Mouse (Mus musculus) stomach, embryonic 15.5 days (tissue): ENCODE measurements around the gene Fbxo31. TPM values are rescaled to one million over a fixed set of nuclear protein-coding genes. Genes with fewer than 3 reads are reported as not detected.

Experiments
- ATAC-seq: fragments of 200-750 bp; cut with Nextera tagmentation; 2 replicates; pipeline ENCODE4 v1.8.0; 2017; ENCODE audit warnings: low read depth, moderate number of reproducible peaks, moderate TSS enrichment; ENCODE audit not compliant: insufficient read depth, low FRiP score
- H3K27ac ChIP-seq: fragments of 300-500 bp; sonication (generic); 2 replicates; pipeline ENCODE4 v1.5.1; 2015; ENCODE audit warnings: mild to moderate bottlenecking, inconsistent platforms
- H3K27me3 ChIP-seq: fragments of 300-500 bp; sonication (generic); replicated peaks from 2 replicates; pipeline ENCODE4 v1.6.1; 2015; ENCODE audit warnings: inconsistent platforms
- H3K36me3 ChIP-seq: fragments of 300-500 bp; sonication (generic); 2 replicates; pipeline ENCODE4 v1.6.1; 2015; ENCODE audit warnings: inconsistent platforms
- H3K4me1 ChIP-seq: fragments of 300-500 bp; sonication (generic); 2 replicates; pipeline ENCODE4 v1.6.1; 2015; ENCODE audit warnings: inconsistent platforms
- H3K4me2 ChIP-seq: fragments of 300-500 bp; sonication (generic); 2 replicates; pipeline ENCODE4 v1.6.1; 2015; ENCODE audit warnings: mild to moderate bottlenecking, inconsistent platforms
- H3K4me3 ChIP-seq: fragments of 300-500 bp; sonication (generic); replicated peaks from 2 replicates; pipeline ENCODE4 v1.5.1; 2015; ENCODE audit warnings: inconsistent platforms
- H3K9ac ChIP-seq: fragments of 300-500 bp; sonication (generic); 2 replicates; pipeline ENCODE4 v1.6.1; 2015; ENCODE audit warnings: inconsistent platforms
- H3K9me3 ChIP-seq: fragments of 300-500 bp; sonication (generic); 2 replicates; pipeline ENCODE4 v1.6.1; 2016; ENCODE audit warnings: inconsistent platforms
- WGBS: fragments of 180-500 bp; shearing (Covaris S2); methylation state at CpG from one replicate; pipeline ENCODE4 v1.1.7; 2015; 5-methylcytosine and 5-hydroxymethylcytosine counted together
- polyA plus RNA-seq: library from polyadenylated mRNA; unstranded; fragments of >200 nt; fragmentation: Nextera tagmentation; extraction: Ambion mirVana; gene quantifications from 2 replicates; pipeline ENCODE4 v1.2.1, GENCODE M21; 2015

The Fbxo31 gene
- polyA plus RNA-seq, 1 experiment from 2014 or later = 16.3 TPM

DNA sequence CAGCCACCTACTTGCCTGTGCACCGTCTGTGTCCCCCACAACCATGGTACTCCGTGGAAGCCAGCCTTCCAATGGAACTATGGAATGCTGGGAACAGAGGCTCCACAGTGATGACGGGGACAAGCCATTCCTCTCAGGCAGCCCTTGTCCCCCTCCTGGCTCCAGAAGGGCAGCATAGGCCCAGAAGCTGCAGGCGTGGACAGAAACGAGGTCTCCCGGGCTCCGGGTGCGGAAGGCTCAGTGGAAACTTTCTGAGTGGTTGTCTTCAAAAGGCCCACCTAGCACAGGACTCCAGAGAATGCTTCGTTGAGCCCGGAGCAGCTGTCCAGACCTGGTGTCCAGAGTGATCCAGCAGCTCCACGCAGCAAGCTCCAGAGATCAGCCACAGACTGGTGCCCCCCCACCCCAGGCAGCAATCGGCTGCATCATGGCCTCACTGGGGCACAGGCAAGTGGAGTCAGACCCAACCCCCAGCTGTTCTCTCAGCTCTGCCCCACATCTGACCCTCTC, 34.3 kb downstream of the Fbxo31 start, which contains the start of gene 1700018B08Rik:
TSS of gene 1700018B08Rik (minus strand) at position 45 of the 510 bp plus-strand sequence.
- no peak within 1 kb of the TSS for H3K4me2 ChIP-seq

DNA sequence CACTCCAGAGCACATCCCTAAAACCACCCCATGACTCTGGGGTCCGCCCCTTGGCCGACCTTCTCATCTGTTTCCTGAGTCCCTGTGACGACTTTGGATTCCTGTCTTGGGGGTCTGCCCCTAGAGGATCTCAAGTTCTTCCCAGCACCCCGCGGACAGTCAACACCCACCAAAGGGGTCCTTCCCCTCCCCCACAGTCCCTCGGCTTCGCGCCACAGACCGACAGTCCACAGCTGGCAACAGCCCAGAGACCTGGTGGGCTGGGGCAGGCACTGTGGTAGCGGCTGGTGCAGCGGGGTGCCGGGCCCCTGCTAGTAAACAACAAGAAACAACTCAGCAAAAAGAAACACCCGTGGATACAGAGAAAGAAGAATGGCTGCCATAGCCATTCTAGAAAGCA, 35.7 kb downstream of the Fbxo31 start:
- Histone ChIP-seq H3K27ac (no peak overlapping the region), H3K27me3 (0 out of 2 replicates have a peak, but pooled peaks cover 4% of the 10 kb centered on the region), H3K4me2 (no peak overlapping the region), H3K4me3 (no peak overlapping the region), H3K9ac (no peak overlapping the region), H3K4me1 (no peaks in the 10 kb centered on the region), H3K9me3 (no peaks in the 10 kb centered on the region), H3K36me3 (no peaks in the 10 kb centered on the region)
- 58% methylated on average over 13 of the region's 13 CpGs for WGBS
- no peak for ATAC-seq

More for the DNA sequence above, 34.3 kb downstream of the Fbxo31 start, which contains the start of gene 1700018B08Rik:
- Histone ChIP-seq H3K9ac (no peak within 1 kb of the TSS), H3K9me3 (no peaks in the 10 kb centered on the region), H3K4me1 (no peaks in the 10 kb centered on the region), H3K4me3 (no peak within 1 kb of the TSS), H3K27ac (no peak within 1 kb of the TSS), H3K36me3 (no peaks in the 10 kb centered on the region), H3K27me3 (0 out of 2 replicates have a peak, but pooled peaks cover under 1% of the 10 kb centered on the region)
- no peak for ATAC-seq
- 81% methylated on average over 12 of the region's 12 CpGs for WGBS

- Histone ChIP-seq H3K4me1 (no peaks in the 10 kb centered on the region), H3K4me3 (no peak overlapping the region), H3K9ac (no peak overlapping the region), H3K4me2 (no peak overlapping the region), H3K27ac (no peak overlapping the region), H3K9me3 (no peaks in the 10 kb centered on the region), H3K27me3 (0 out of 2 replicates have a peak, but pooled peaks cover 4% of the 10 kb centered on the region), H3K36me3 (no peaks in the 10 kb centered on the region)
- ATAC-seq = no peak
- 78% methylated on average over 19 of the region's 19 CpGs for WGBS
Observed at GRCm38 (mm10) chr8:121541862-121542261, 36.7 kb downstream of the Fbxo31 start.

- Histone ChIP-seq H3K36me3 (no peaks in the 10 kb centered on the region), H3K4me3 (no peak overlapping the region), H3K27me3 (no peaks in the 10 kb centered on the region), H3K4me2 (no peak overlapping the region), H3K9ac (no peak overlapping the region), H3K27ac (no peak overlapping the region), H3K4me1 (no peaks in the 10 kb centered on the region), H3K9me3 (no peaks in the 10 kb centered on the region)
- 48% methylated on average over 5 of the region's 5 CpGs for WGBS
- ATAC-seq = no peak
Observed at GRCm38 (mm10) chr8:121532381-121532780, 46.2 kb downstream of the Fbxo31 start.

DNA sequence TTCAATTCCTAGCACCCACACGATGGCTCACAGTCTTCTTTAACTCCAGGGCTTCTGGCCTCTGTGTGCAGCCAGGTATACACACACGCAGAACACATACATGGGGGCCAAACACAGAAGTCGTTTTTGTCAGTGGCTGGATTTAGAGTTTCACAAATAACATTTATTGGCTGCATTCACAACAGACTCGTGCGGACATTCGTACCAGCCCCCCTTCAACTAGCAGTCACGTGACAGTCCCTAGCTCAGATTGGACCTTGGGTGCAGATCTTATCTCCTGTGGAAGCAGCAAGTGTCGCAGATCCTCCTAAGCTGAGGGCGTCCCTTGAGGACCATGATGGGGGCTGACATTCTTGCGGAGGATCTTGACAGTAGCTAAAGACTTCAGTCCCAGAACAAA, 48.0 kb downstream of the Fbxo31 start:
- no peak for ATAC-seq
- H3K9ac ChIP-seq = no peak overlapping the region
- H3K4me1 ChIP-seq = 0 out of 2 replicates have a peak, but pooled peaks cover 4% of the 10 kb centered on the region
- 73% methylated on average over 10 of the region's 10 CpGs for WGBS
- no peaks in the 10 kb centered on the region for H3K27me3 ChIP-seq
- H3K27ac ChIP-seq = no peak overlapping the region
- no peak overlapping the region for H3K4me3 ChIP-seq
- no peak overlapping the region for H3K4me2 ChIP-seq
- no peaks in the 10 kb centered on the region for H3K36me3 ChIP-seq
- no peaks in the 10 kb centered on the region for H3K9me3 ChIP-seq

DNA sequence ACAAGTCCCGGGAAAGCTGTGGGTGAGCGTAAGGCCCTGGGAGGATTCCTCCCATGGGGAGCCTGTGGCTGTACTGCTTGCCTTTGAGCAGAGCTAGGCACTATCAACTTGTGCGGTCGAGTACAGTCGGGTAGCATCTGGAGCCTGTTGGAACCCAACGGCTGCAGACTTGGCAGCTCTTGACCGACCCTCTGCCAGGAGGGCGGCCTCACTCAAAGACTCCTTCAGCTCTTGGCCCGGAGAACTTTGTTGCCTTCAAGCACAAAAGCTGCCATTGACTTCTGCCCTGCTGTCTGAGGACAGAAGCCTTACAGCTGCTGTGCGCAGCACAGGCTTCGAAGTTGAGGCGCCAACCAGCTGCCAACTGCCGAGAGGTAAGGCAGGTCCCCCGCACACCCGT, 49.8 kb downstream of the Fbxo31 start:
- H3K27ac ChIP-seq = no peak overlapping the region
- no peak overlapping the region for H3K9ac ChIP-seq
- 66% methylated on average over 15 of the region's 15 CpGs for WGBS
- ATAC-seq = no peak
- H3K9me3 ChIP-seq = no peaks in the 10 kb centered on the region
- 0 out of 2 replicates have a peak, but pooled peaks cover 4% of the 10 kb centered on the region for H3K4me1 ChIP-seq
- no peak overlapping the region for H3K4me3 ChIP-seq
- no peaks in the 10 kb centered on the region; the same call in 1 of the 2 replicates for H3K27me3 ChIP-seq
- no peak overlapping the region for H3K4me2 ChIP-seq
- no peaks in the 10 kb centered on the region for H3K36me3 ChIP-seq

GRCm38 (mm10) chr8:121527751-121528150, 50.9 kb downstream of the Fbxo31 start:
- no peaks in the 10 kb centered on the region for H3K36me3 ChIP-seq
- ATAC-seq = no peak
- H3K4me1 ChIP-seq = 0 out of 2 replicates have a peak, but pooled peaks cover 4% of the 10 kb centered on the region
- H3K9ac ChIP-seq = no peak overlapping the region
- WGBS = 83% methylated on average over 9 of the region's 9 CpGs
- no peak overlapping the region for H3K4me2 ChIP-seq
- no peak overlapping the region for H3K4me3 ChIP-seq
- H3K27ac ChIP-seq = no peak overlapping the region
- H3K27me3 ChIP-seq = no peaks in the 10 kb centered on the region; the same call in 1 of the 2 replicates
- no peaks in the 10 kb centered on the region for H3K9me3 ChIP-seq

GRCm38 (mm10) chr8:121526811-121527550, 51.6 kb downstream of the Fbxo31 start:
- no peak overlapping the region for H3K27ac ChIP-seq
- H3K36me3 ChIP-seq = no peaks in the 10 kb centered on the region
- no peak overlapping the region for H3K4me2 ChIP-seq
- H3K27me3 ChIP-seq = no peaks in the 10 kb centered on the region; the same call in 1 of the 2 replicates
- no peak overlapping the region for H3K4me3 ChIP-seq
- no peak overlapping the region for H3K9ac ChIP-seq
- H3K9me3 ChIP-seq = no peaks in the 10 kb centered on the region
- ATAC-seq = no peak
- 58% methylated on average over 6 of the region's 6 CpGs for WGBS
- H3K4me1 ChIP-seq = 0 out of 2 replicates have a peak, but pooled peaks cover 4% of the 10 kb centered on the region

- Histone ChIP-seq H3K4me2 (no peak overlapping the region), H3K27me3 (no peaks in the 10 kb centered on the region; the same call in 1 of the 2 replicates), H3K36me3 (no peaks in the 10 kb centered on the region), H3K9me3 (no peaks in the 10 kb centered on the region), H3K4me1 (0 out of 2 replicates have a peak, but pooled peaks cover 4% of the 10 kb centered on the region), H3K27ac (no peak overlapping the region), H3K9ac (no peak overlapping the region), H3K4me3 (no peak overlapping the region)
- no peak for ATAC-seq
- WGBS = 52% methylated on average over 18 of the region's 18 CpGs
Observed at GRCm38 (mm10) chr8:121525111-121525818, 53.3 kb downstream of the Fbxo31 start.

DNA sequence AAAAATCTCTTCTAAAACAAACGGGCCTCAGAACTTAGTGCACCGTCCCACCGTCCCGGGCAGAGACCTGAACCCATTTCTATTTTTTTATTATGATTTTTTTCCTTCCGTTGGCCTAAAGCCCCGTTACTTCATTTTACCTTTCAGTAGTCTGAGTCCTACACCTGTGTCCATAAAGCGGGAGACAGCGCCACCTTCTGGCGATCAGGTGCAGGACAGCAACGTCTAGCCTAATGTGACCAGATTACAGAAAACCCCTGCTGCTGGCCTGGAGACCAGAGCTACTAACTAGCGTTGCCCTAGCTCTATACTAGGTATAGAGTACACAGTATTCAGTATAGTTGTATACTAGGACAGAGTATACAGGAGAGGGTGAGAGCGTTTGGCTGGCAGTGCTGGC, 65.2 kb downstream of the Fbxo31 start:
- H3K4me1 ChIP-seq = no peaks in the 10 kb centered on the region
- H3K27me3 ChIP-seq = peaks cover 13% of the 10 kb centered on the region
- H3K27ac ChIP-seq = no peak overlapping the region
- no peak overlapping the region for H3K4me2 ChIP-seq
- H3K9ac ChIP-seq = no peak overlapping the region
- H3K36me3 ChIP-seq = no peaks in the 10 kb centered on the region
- H3K4me3 ChIP-seq = no peak overlapping the region
- 6% methylated on average over 12 of the region's 12 CpGs for WGBS
- 0 out of 2 replicates have a peak, but pooled peaks have one; percentile 63 for ATAC-seq
- no peaks in the 10 kb centered on the region for H3K9me3 ChIP-seq

GRCm38 (mm10) chr8:121511751-121512150, 66.9 kb downstream of the Fbxo31 start:
- ATAC-seq = no peak
- H3K4me2 ChIP-seq = no peak overlapping the region
- WGBS = 57% methylated on average over 9 of the region's 9 CpGs
- no peaks in the 10 kb centered on the region for H3K9me3 ChIP-seq
- no peak overlapping the region for H3K9ac ChIP-seq
- peaks cover 13% of the 10 kb centered on the region for H3K27me3 ChIP-seq
- H3K27ac ChIP-seq = no peak overlapping the region
- H3K36me3 ChIP-seq = no peaks in the 10 kb centered on the region
- H3K4me1 ChIP-seq = no peaks in the 10 kb centered on the region
- no peak overlapping the region for H3K4me3 ChIP-seq
